Mouse (Mus musculus): ENCODE results near the gene Neurog3. TPM values are rescaled to one million over a fixed set of nuclear protein-coding genes. Genes with fewer than 3 reads are reported as not detected.

The Neurog3 gene
- polyA plus RNA-seq (2015; fragmentation: Nextera tagmentation; extraction: Ambion mirVana), result 0.33 TPM in 1 of 2 replicates, not detected in the other

DNA sequence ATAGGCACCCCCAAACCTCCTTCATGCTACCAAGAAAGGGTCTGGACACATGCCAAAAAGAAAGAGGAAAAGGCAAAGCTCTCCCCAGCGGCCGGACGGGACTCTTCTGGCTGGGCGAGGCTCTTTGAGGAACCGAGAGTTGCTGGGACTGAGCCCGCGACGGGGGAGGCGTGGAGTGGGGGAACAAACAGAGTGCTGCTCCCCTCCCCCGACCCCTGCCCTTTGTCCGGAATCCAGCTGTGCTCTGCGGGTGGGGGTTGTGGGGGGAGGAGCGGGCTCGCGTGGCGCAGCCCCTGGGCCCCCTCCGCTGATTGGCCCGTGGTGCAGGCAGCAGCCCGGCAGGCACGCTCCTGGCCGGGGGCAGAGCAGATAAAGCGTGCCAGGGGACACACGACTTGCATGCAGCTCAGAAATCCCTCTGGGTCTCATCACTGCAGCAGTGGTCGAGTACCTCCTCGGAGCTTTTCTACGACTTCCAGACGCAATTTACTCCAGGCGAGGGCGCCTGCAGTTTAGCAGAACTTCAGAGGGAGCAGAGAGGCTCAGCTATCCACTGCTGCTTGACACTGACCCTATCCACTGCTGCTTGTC, at the start of gene Neurog3:
TSS of gene Neurog3 (plus strand) at position 400 of the 591 bp plus-strand sequence.
- Histone ChIP-seq H3K36me3 (no peaks in the 10 kb centered on the region), H3K4me2 (peak within 1 kb of the TSS; percentile 61), H3K9me3 (no peaks in the 10 kb centered on the region), H3K9ac (no peak within 1 kb of the TSS), H3K27me3 (replicated peaks) (peaks cover 100% of the 10 kb centered on the region), H3K27ac (replicated peaks) (no peak within 1 kb of the TSS), H3K4me1 (peaks cover 12% of the 10 kb centered on the region), H3K4me3 (peak within 1 kb of the TSS; percentile 37)
- WGBS, result under 1% methylated on average over 29 of the region's 29 CpGs
- no peak for ATAC-seq (ENCODE audit: extremely low read depth, insufficient number of reproducible peaks, low FRiP score, low TSS enrichment)

DNA sequence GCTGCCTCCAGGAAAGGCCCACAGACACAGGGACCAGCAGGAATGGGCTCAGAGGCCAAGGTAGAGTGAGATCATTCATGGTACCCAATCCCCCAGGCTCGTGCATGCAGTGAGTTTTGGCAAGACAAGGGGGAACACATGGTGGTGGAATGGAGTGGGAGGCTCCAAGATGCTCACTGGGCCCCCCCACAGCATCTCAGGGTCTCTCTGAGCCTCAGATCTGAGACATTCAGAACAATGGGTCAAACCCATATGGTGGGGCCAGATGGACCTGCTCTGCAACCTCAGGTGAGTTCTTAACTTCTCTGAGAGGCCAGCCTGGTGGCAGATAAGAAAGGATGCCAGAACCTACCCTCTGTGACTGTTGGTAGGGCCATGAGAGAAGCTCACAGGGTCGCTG, 46.8 kb upstream of the Neurog3 start:
- Histone ChIP-seq H3K9ac (no peak overlapping the region), H3K9me3 (no peaks in the 10 kb centered on the region), H3K27ac (replicated peaks) (no peak overlapping the region), H3K4me3 (no peak overlapping the region), H3K27me3 (replicated peaks) (no peaks in the 10 kb centered on the region), H3K36me3 (no peaks in the 10 kb centered on the region), H3K4me1 (no peaks in the 10 kb centered on the region), H3K4me2 (no peak overlapping the region)
- no peak for ATAC-seq (ENCODE audit: extremely low read depth, insufficient number of reproducible peaks, low FRiP score, low TSS enrichment)
- 49% methylated on average over 2 of the region's 2 CpGs for WGBS

DNA sequence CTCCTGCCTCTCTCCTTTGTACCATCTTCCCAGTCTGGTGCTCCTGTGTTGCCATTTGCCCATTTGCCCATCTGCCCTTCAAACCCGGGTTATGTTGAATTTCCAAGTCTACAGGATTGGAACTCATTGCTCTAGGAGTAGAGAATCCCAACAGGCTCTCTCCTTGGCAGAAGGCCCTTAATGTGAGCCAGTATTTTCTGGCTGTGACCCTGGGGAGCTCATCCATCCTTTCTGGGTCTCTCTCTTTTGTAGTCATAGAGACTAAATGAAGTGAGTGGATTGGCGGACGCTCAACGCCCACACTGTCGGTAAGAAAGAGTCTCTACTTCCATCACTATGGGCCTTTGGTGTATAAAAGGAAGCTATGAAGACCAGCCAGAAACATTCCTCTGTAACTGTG, 46.1 kb upstream of the Neurog3 start:
- Histone ChIP-seq H3K9me3 (no peaks in the 10 kb centered on the region), H3K36me3 (no peaks in the 10 kb centered on the region), H3K4me3 (no peak overlapping the region), H3K27me3 (replicated peaks) (no peaks in the 10 kb centered on the region), H3K27ac (replicated peaks) (no peak overlapping the region), H3K4me1 (no peaks in the 10 kb centered on the region), H3K4me2 (no peak overlapping the region), H3K9ac (no peak overlapping the region)
- ATAC-seq (ENCODE audit: extremely low read depth, insufficient number of reproducible peaks, low FRiP score, low TSS enrichment), result no peak
- WGBS, result 84% methylated on average over 5 of the region's 5 CpGs

DNA sequence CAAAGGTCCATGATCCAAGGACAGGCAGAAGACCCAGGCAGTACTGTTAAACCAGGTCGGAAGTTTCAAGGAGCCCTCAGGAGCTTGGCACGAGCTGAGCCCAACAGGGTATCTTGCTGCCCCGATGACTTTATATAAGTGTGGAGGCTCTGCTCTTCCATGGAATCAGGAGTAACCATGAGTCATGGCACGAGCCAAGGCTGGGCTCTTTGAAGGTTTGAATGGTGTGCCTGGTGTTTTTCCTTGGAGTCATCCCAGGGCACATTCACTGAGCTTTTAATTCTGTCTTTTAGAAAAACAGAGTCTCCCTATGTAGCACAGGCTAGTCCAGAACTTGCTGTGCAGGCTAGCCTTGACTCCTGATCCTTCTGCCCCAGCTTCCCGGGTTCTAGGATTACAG, 44.5 kb upstream of the Neurog3 start:
- H3K9me3 ChIP-seq, result no peaks in the 10 kb centered on the region
- H3K4me3 ChIP-seq, result no peak overlapping the region
- no peaks in the 10 kb centered on the region for H3K4me1 ChIP-seq
- H3K27me3 ChIP-seq (replicated peaks), result no peaks in the 10 kb centered on the region
- 71% methylated on average over 5 of the region's 5 CpGs for WGBS
- no peaks in the 10 kb centered on the region for H3K36me3 ChIP-seq
- H3K27ac ChIP-seq (replicated peaks), result no peak overlapping the region
- no peak overlapping the region for H3K4me2 ChIP-seq
- no peak for ATAC-seq (ENCODE audit: extremely low read depth, insufficient number of reproducible peaks, low FRiP score, low TSS enrichment)
- H3K9ac ChIP-seq, result no peak overlapping the region

DNA sequence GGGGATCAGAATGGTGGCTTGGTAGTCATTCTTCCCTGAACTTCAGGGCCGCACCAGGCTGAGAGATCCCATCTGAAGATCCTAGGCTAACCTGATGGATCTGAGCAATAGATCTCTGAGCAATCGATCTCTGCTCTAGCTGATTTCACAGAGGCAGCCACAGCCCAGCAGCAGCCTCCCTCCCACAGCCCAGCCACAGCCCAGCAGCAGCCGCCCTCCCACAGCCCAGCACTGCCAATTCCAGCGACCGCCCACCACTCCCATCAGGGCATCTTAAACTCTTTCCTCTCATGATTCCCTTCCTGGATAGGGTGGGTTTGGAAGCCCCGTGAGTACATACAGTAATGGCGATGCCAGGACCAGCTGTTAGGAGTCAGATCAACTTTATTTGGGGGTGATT, 43.8 kb upstream of the Neurog3 start:
- ATAC-seq (ENCODE audit: extremely low read depth, insufficient number of reproducible peaks, low FRiP score, low TSS enrichment), result no peak
- H3K9me3 ChIP-seq, result no peaks in the 10 kb centered on the region
- no peak overlapping the region for H3K4me2 ChIP-seq
- no peak overlapping the region for H3K27ac ChIP-seq (replicated peaks)
- H3K4me3 ChIP-seq, result no peak overlapping the region
- 60% methylated on average over 7 of the region's 7 CpGs for WGBS
- no peaks in the 10 kb centered on the region for H3K27me3 ChIP-seq (replicated peaks)
- H3K36me3 ChIP-seq, result no peaks in the 10 kb centered on the region
- H3K9ac ChIP-seq, result no peak overlapping the region
- H3K4me1 ChIP-seq, result no peaks in the 10 kb centered on the region

DNA sequence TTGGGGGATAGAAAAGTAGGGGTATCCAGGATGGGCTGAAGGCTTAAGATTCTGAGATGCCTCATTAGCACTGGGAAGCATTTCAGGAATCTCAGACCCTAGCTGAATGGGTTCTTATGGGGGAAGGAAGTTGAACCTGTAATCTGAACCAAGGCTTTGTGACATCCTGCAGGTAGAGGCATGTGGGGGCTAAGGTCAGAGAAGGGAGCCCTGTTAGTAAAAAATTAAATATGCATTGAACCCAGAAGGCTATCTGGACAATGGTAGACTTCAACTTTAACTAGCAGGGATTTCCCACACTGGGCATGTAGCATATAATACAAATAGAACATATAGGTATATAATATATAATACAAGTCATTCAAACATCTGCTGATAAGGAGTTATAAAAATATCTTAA, 43.4 kb upstream of the Neurog3 start:
- no peak for ATAC-seq (ENCODE audit: extremely low read depth, insufficient number of reproducible peaks, low FRiP score, low TSS enrichment)
- no peak overlapping the region for H3K9ac ChIP-seq
- no peaks in the 10 kb centered on the region for H3K36me3 ChIP-seq
- H3K4me1 ChIP-seq, result no peaks in the 10 kb centered on the region
- H3K27ac ChIP-seq (replicated peaks), result no peak overlapping the region
- H3K4me2 ChIP-seq, result no peak overlapping the region
- no peaks in the 10 kb centered on the region for H3K27me3 ChIP-seq (replicated peaks)
- no peaks in the 10 kb centered on the region for H3K9me3 ChIP-seq
- no peak overlapping the region for H3K4me3 ChIP-seq

DNA sequence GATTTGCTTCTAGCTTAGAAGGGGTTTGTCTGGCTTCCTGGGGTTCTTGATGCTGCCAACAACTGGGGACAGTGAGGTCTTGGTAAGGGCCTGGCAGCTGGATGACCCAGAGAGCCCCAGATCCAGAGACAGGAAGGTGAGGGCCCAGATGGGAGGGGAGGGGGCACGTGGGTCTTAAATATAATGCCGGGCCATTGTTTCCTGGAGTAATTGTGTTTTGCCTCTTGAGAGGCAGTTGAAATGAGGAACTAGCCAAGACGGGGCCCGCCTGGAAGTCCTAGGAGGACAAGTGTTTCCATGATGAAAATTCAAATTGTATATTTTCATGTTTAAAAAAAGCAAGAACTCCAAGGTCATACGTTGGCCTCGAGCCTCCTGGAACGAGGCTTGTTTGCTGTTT, 39.0 kb upstream of the Neurog3 start:
- Histone ChIP-seq H3K4me3 (no peak overlapping the region), H3K4me1 (0 out of 2 replicates have a peak, but pooled peaks cover 3% of the 10 kb centered on the region), H3K4me2 (no peak overlapping the region), H3K27ac (replicated peaks) (no peak overlapping the region), H3K9ac (no peak overlapping the region), H3K36me3 (no peaks in the 10 kb centered on the region), H3K9me3 (no peaks in the 10 kb centered on the region), H3K27me3 (replicated peaks) (peaks cover 6% of the 10 kb centered on the region)
- 62% methylated on average over 7 of the region's 7 CpGs for WGBS
- ATAC-seq (ENCODE audit: extremely low read depth, insufficient number of reproducible peaks, low FRiP score, low TSS enrichment), result no peak

DNA sequence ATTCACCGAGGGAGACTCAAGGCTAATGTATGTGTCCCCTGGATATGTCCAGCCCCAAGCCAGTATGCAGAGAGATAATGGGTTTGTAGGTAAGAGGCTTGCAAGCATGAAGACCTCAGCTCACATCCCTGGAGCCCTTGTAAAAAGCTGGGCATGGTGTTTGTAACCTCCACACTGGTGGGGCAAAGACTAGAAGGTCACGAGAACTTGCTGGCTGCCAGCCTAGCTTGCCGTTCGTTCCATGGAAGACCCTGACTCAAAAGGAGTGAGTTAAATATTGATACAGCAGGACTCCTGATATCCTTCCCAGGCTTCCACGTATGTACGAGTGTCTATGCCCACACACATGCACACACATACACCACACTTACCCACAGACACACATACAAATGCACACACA, 38.5 kb upstream of the Neurog3 start:
- 76% methylated on average over 6 of the region's 6 CpGs for WGBS
- H3K27ac ChIP-seq (replicated peaks), result no peak overlapping the region
- H3K9ac ChIP-seq, result no peak overlapping the region
- H3K4me3 ChIP-seq, result no peak overlapping the region
- ATAC-seq (ENCODE audit: extremely low read depth, insufficient number of reproducible peaks, low FRiP score, low TSS enrichment), result no peak
- H3K36me3 ChIP-seq, result no peaks in the 10 kb centered on the region
- H3K9me3 ChIP-seq, result no peaks in the 10 kb centered on the region
- H3K4me1 ChIP-seq, result 0 out of 2 replicates have a peak, but pooled peaks cover 3% of the 10 kb centered on the region
- H3K4me2 ChIP-seq, result no peak overlapping the region
- H3K27me3 ChIP-seq (replicated peaks), result peaks cover 11% of the 10 kb centered on the region

DNA sequence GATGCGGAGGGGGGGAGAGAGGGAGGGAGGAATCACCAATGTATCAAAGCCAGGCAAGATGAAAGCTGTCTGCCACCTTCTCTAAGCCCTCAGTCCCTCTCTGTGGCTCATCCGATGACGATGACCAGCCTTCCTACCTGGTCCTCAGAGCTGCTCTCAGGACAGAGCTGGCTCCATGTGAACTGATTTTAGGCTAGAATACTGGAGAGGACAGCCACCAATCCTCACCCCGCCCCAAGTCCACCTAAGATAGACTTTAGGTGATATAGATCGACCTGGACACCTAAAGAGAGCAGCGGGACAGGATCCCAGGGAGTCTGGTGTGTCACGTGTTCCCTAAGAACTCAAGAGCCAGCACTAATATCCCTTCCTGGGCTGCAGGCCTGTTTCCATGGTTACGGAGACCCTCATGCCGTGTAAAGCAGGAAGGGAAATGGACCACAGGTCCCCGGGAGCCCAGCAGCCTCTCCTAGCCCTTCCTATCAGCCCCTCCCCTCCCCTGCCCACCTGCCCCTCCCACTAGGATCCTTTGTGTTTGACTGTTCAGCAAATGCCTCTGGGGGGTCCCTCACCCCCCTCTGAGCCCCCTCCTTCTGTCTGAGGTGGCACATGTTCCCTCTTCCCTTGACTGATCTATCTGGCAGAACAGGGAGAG, 33.0 kb upstream of the Neurog3 start:
- Histone ChIP-seq H3K4me1 (0 out of 2 replicates have a peak, but pooled peaks cover 6% of the 10 kb centered on the region), H3K4me2 (no peak overlapping the region), H3K27ac (replicated peaks) (no peak overlapping the region), H3K9me3 (no peaks in the 10 kb centered on the region), H3K4me3 (no peak overlapping the region), H3K36me3 (no peaks in the 10 kb centered on the region), H3K27me3 (replicated peaks) (peaks cover 61% of the 10 kb centered on the region), H3K9ac (no peak overlapping the region)
- ATAC-seq (ENCODE audit: extremely low read depth, insufficient number of reproducible peaks, low FRiP score, low TSS enrichment), result no peak
- 52% methylated on average over 10 of the region's 10 CpGs for WGBS

DNA sequence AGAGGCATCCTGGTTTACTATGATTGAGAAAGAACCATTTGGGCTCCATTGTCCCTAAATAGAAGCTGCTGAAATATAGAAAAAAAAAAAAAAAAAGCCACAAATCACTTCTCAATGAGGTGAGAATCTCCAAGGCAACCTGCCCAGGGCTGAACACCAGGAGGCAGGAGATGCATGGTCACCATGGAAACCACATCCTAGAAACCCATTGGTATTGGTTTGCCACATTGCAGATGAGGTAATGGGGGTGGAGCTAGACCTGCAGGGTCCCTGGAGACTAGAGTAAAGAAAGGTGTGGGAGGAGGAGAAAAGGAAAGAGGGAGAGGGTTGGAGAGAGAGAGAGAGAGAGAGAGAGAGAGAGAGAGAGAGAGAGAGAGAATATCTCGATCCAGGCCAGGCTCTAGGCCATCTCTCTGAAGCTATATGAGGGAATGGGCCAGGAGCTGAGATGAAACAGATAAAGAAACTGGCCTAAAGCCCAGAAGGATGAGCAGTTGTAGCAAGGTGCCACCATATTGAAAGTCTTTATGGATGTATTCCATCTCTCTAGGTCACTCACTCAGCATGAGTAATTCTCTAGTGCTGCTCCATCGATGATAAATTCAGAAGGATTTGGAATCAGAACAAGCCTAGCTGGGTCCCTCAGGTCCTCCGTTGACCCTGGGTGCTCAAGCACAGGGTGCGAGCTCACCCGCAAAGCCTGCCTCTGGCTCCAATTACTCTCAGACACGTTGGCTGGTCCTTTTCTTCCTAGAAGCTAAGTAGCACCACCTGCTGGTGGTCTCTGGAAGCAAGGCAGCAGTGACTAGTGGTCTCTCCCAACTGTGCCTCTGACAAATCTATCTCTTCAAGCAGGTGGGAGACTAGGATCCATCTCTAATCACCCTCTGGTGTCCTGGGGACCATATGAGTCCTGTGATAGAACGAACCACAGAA, 31.1 kb upstream of the Neurog3 start:
- H3K27me3 ChIP-seq (replicated peaks), result peaks cover 71% of the 10 kb centered on the region
- no peak overlapping the region for H3K27ac ChIP-seq (replicated peaks)
- H3K4me2 ChIP-seq, result no peak overlapping the region; the same call in 1 of the 2 replicates
- 17% methylated on average over 7 of the region's 7 CpGs for WGBS
- no peaks in the 10 kb centered on the region for H3K9me3 ChIP-seq
- H3K4me1 ChIP-seq, result 0 out of 2 replicates have a peak, but pooled peaks cover 3% of the 10 kb centered on the region
- H3K36me3 ChIP-seq, result no peaks in the 10 kb centered on the region
- no peak overlapping the region for H3K9ac ChIP-seq
- H3K4me3 ChIP-seq, result no peak overlapping the region
- ATAC-seq (ENCODE audit: extremely low read depth, insufficient number of reproducible peaks, low FRiP score, low TSS enrichment), result no peak

DNA sequence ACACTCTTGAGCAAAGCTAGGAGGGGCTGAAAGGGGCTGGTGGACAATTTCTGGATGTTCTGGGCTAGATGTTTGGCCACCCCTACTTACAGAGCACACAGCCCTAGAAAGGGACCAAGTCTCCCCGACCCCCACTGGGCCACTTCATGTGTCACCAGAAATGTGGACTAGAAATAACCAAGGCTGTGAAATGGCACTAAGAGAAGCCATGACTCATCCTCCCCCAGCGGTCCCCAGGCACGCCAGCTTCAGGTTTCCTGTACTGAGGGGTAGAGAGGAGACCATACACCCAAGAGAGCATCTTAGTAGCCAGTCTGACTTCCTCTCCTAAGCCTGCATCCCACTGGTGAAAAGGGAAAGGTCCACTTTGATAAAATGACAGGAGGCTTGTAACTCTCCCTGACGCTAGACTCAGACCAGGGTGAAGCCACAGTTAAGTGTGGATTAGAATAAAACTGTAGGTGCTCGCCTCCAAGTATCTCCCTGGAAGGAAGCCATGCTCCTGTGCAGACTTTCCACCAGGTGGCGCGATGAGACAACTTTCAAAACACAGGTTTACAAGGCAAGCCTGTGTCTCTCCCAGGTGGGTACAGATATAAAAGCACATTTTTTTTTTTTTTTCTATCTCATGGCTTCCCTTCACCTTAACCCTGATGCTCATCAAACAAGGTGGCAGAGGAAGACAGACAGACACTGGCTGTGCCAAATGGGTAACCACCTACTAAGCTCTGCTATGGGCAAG, 27.9 kb upstream of the Neurog3 start:
- H3K4me3 ChIP-seq, result no peak overlapping the region
- whole genome bisulfite sequencing, result 21% methylated on average over 7 of the region's 7 CpGs
- H3K4me1 ChIP-seq, result 0 out of 2 replicates have a peak, but pooled peaks cover 3% of the 10 kb centered on the region
- no peaks in the 10 kb centered on the region for H3K36me3 ChIP-seq
- ATAC-seq (ENCODE audit: extremely low read depth, insufficient number of reproducible peaks, low FRiP score, low TSS enrichment), result no peak
- H3K27me3 ChIP-seq (replicated peaks), result peaks cover 87% of the 10 kb centered on the region
- no peak overlapping the region for H3K9ac ChIP-seq
- no peak overlapping the region for H3K27ac ChIP-seq (replicated peaks)
- no peaks in the 10 kb centered on the region for H3K9me3 ChIP-seq
- H3K4me2 ChIP-seq, result no peak overlapping the region
